In the genomic region with DNA sequence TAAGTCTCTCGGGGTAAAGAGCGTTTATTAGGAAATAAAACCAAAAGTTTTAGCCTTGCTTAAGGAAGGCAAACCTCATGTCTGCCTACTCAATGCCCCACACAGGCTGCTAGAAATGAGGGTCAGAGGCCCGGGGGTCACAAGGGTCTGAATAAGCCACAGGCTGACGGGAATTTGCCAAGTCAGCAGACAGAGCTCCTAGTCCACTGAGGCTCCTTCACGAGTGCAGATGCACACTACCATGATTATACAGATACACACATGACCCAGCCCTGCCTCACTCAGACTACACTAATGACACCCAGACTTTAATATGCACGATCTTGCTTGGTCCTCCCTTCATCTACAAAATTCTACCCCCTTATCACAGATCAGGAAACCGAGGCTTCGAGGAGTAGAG, we compare ENCODE assay signal across 11 mouse cellular contexts. TPM values are rescaled to one million over a fixed set of nuclear protein-coding genes. Genes with fewer than 3 reads are reported as not detected.
DNase-seq lines count a peak whose midpoint lies in the region; ATAC-seq lines count a peak whose summit lies in the region.
"Had no signal": no experiment of that assay in that cellular context is flagged by ENCODE, and none has a peak within 500 bp of the region (broad histone marks: within the 10 kb centered on the region; RNA-seq: fewer than 3 reads in every experiment).

No protein-coding gene starts in this region.

- no peak overlapping the region for H3K4me3 ChIP-seq in heart, embryonic 13.5 days
- H3K4me3 ChIP-seq in limb, embryonic 10.5 days, result no peak overlapping the region
- no peak overlapping the region for H3K4me3 ChIP-seq in stomach, embryonic 14.5 days (ENCODE audit: low read depth, low read length)
- H3K4me3 ChIP-seq: embryonic facial prominence, embryonic 13.5 days had no signal

- H3K27ac ChIP-seq in heart, embryonic 13.5 days (replicated peaks), result no peak overlapping the region
- no peak overlapping the region for H3K27ac ChIP-seq in limb, embryonic 10.5 days
- H3K27ac ChIP-seq in stomach, embryonic 14.5 days (ENCODE audit: low read length), result peak overlapping the region; percentile 48; the same call in 1 of the 2 replicates
- H3K27ac ChIP-seq: embryonic facial prominence, embryonic 13.5 days had no signal

- no peak overlapping the region for H3K9ac ChIP-seq in heart, embryonic 13.5 days
- H3K9ac ChIP-seq in stomach, embryonic 14.5 days (replicated peaks; ENCODE audit: low read depth, low read length), result no peak overlapping the region
- H3K9ac ChIP-seq: embryonic facial prominence, embryonic 13.5 days had no signal

- intact Hi-C loops in heart, postnatal 14 days (cut with DNase I), result no loop called here

- no peaks in the 10 kb centered on the region for H3K36me3 ChIP-seq in heart, embryonic 13.5 days
- H3K36me3 ChIP-seq in limb, embryonic 10.5 days, result peaks cover 23% of the 10 kb centered on the region
- H3K36me3 ChIP-seq in stomach, embryonic 14.5 days (ENCODE audit: control insufficient read depth, insufficient read depth, low read length), result no peaks in the 10 kb centered on the region; the same call in 1 of the 2 replicates
- H3K36me3 ChIP-seq: embryonic facial prominence, embryonic 13.5 days had no signal

- DNase-seq in heart, postnatal 14 days, result no peak
- peak; percentile 2 for DNase-seq in right cerebral cortex, postnatal 14 days
- no peak for DNase-seq in right cerebral cortex, postnatal 10 days (ENCODE audit: low spot score in 2 of 2)
- DNase-seq in limb, embryonic 10.5 days (ENCODE audit: low spot score), result peak; percentile 29
- DNase-seq in layer of hippocampus, postnatal 25 days (ENCODE audit: extremely low spot score in 1 of 2, low spot score in 1 of 2), result no peak
- DNase-seq in cerebellum, adult 11 months, result no peak
- DNase-seq: kidney, adult 8-10 months had no signal

- peaks cover 38% of the 10 kb centered on the region for H3K4me1 ChIP-seq in heart, embryonic 13.5 days
- peaks cover 50% of the 10 kb centered on the region for H3K4me1 ChIP-seq in limb, embryonic 10.5 days
- H3K4me1 ChIP-seq in stomach, embryonic 14.5 days (ENCODE audit: control insufficient read depth, insufficient read depth, low read length), result peaks cover 13% of the 10 kb centered on the region

- no peak for ATAC-seq in heart, embryonic 13.5 days (ENCODE audit: extremely low read depth, insufficient number of reproducible peaks, low FRiP score, low TSS enrichment)
- no peak for ATAC-seq in stomach, embryonic 14.5 days (ENCODE audit: insufficient number of reproducible peaks, insufficient read depth, low FRiP score, low read depth)
- ATAC-seq: activated CD4-positive, CD25-positive, alpha-beta regulatory T cell, adult 4 months had no signal

- WGBS in heart, embryonic 13.5 days, result 65% methylated on average over 8 of the region's 8 CpGs
- WGBS in limb, embryonic 10.5 days, result 74% methylated on average over 8 of the region's 8 CpGs
- WGBS in stomach, embryonic 14.5 days, result 61% methylated on average over 8 of the region's 8 CpGs

- H3K27me3 ChIP-seq in heart, embryonic 13.5 days (replicated peaks), result peaks cover 65% of the 10 kb centered on the region
- peaks cover 51% of the 10 kb centered on the region for H3K27me3 ChIP-seq in limb, embryonic 10.5 days (ENCODE audit: low read depth, poor library complexity, severe bottlenecking)
- no peaks in the 10 kb centered on the region for H3K27me3 ChIP-seq in stomach, embryonic 14.5 days (ENCODE audit: control insufficient read depth, insufficient read depth, low read length)

- H3K9me3 ChIP-seq in heart, embryonic 13.5 days, result no peaks in the 10 kb centered on the region
- no peaks in the 10 kb centered on the region for H3K9me3 ChIP-seq in limb, embryonic 10.5 days (replicated peaks)
- no peaks in the 10 kb centered on the region for H3K9me3 ChIP-seq in stomach, embryonic 14.5 days (ENCODE audit: control insufficient read depth, low read depth, low read length)
- H3K9me3 ChIP-seq: embryonic facial prominence, embryonic 13.5 days had no signal

- H3K4me2 ChIP-seq in heart, embryonic 13.5 days, result peak overlapping the region; percentile 99
- 0 out of 2 replicates have a peak overlapping the region, but pooled peaks have one; percentile 2 for H3K4me2 ChIP-seq in stomach, embryonic 14.5 days (replicated peaks; ENCODE audit: low read depth, low read length)

RNA-seq across cellular contexts. Expression of a gene that starts 4.0 kb away (rescaled TPM):
- polyA plus RNA-seq in heart, embryonic 13.5 days (2015; fragmentation: Nextera tagmentation; extraction: Ambion mirVana), result 1.8 and 1.9 TPM in 2 replicates
- 1 to 10 TPM; 9.6 to 9.7 TPM for total RNA-seq in heart, postnatal 14 days (2021)
- polyA plus RNA-seq in limb, embryonic 10.5 days (2016; fragmentation: Nextera tagmentation; extraction: Ambion mirVana), result 4.9 and 5.1 TPM in 2 replicates
- 12.1 and 13.3 TPM in 2 replicates for polyA plus RNA-seq in stomach, embryonic 14.5 days (2014; fragmentation: Nextera tagmentation; extraction: Ambion mirVana)
- total RNA-seq in layer of hippocampus, postnatal 25 days (2021), result 10 to 100 TPM; 26.7 to 40.1 TPM

RNA-seq across cellular contexts. Expression of a gene that starts 58.7 kb away (rescaled TPM):
- 24.2 and 25.6 TPM in 2 replicates for polyA plus RNA-seq in heart, embryonic 13.5 days (2015; fragmentation: Nextera tagmentation; extraction: Ambion mirVana)
- total RNA-seq in heart, postnatal 14 days (2021), result 10 to 100 TPM; 30.4 to 31.4 TPM
- 59.1 and 63.1 TPM in 2 replicates for polyA plus RNA-seq in limb, embryonic 10.5 days (2016; fragmentation: Nextera tagmentation; extraction: Ambion mirVana)
- 45.2 and 49.1 TPM in 2 replicates for polyA plus RNA-seq in stomach, embryonic 14.5 days (2014; fragmentation: Nextera tagmentation; extraction: Ambion mirVana)
- total RNA-seq in layer of hippocampus, postnatal 25 days (2021), result 10 to 100 TPM; 37.0 to 42.9 TPM

Comparison
In these comparisons a context has a peak if more than half of its experiments do, and no peak if none do; other contexts are left out.
1. DNase-seq: peak in right cerebral cortex, postnatal 14 days (single experiment) and limb, embryonic 10.5 days (single experiment); none in heart, postnatal 14 days (0 of 2), right cerebral cortex, postnatal 10 days (0 of 2), layer of hippocampus, postnatal 25 days (0 of 2) and cerebellum, adult 11 months (single experiment).